Mouse (Mus musculus): ENCODE measurements around the gene Sh3pxd2a.

Sh3pxd2a gene

GRCm38 (mm10) chr19:47372044-47372443 is 92.2 kb downstream of the Sh3pxd2a start:
- no peak for DNase-seq (ENCODE audit: low spot score)

GRCm38 (mm10) chr19:47371521-47371920 is 92.7 kb downstream of the Sh3pxd2a start:
- DNase-seq (ENCODE audit: low spot score): no peak

GRCm38 (mm10) chr19:47369008-47369407 is 95.2 kb downstream of the Sh3pxd2a start:
- DNase-seq (ENCODE audit: low spot score): no peak

DNA sequence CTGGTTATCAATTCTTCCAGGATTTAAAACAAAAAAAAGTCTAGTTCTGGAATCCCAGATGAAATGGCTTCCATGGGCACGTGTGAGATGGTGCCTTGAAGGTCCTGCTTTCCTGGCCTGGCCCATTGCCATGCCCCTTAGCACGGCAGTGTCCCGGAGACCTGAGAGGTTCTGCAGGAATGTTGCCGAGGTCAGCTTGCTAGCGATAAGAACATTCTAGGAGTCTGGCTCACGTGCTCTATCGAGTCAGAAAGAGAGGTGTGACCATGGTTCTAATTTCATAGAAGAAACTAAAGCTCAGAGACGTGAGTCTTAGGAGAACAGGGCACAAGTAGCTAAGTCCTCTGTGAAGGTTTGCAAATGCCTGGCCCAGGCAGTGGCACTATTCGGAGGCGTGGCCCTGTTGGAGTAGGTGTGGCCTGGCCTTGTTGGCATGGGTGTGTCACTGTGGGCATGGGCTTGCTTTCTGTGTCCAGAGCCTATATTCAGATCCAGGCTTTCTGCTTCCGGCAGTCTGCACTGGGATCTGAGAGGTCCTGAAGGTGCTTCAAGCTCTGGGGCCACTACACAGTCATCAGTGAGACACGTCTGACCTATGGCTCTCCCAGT is 96.8 kb downstream of the Sh3pxd2a start:
- DNase-seq (ENCODE audit: low spot score): no peak

GRCm38 (mm10) chr19:47366576-47366975 is 97.6 kb downstream of the Sh3pxd2a start:
- DNase-seq (ENCODE audit: low spot score): no peak

DNA sequence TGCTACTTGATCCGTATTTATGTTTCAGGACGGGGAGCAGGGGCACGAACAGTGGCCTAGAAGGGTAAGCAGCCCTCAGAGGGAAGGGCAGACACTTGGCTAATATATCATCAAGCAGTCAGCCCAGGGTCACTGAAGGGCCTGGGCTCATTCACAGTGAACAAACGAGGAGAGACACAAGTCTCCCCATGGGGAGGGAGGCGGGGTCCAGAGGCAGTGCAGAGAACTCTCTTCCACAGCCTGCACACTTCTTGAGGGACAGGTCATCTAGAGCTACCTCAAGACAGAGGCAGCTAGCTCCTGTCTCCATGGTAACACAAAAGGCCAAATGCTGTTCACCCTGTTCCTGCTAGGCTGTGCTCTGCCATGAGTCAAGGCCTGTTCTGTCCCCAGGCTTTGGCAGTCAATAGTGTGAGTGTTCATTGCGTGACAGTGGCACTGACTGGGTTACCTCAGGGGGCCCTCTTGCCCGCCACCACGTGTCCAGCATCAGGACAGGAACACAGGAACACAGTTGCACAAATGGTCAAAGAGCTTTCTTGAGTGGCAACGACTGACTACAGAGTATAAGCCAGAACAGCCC is 101.0 kb downstream of the Sh3pxd2a start:
- DNase-seq (ENCODE audit: low spot score): peak; percentile 69

- DNase-seq (ENCODE audit: low spot score): no peak
These were observed 103.3 kb downstream of the Sh3pxd2a start for GRCm38 (mm10) chr19:47360921-47361320.

DNA sequence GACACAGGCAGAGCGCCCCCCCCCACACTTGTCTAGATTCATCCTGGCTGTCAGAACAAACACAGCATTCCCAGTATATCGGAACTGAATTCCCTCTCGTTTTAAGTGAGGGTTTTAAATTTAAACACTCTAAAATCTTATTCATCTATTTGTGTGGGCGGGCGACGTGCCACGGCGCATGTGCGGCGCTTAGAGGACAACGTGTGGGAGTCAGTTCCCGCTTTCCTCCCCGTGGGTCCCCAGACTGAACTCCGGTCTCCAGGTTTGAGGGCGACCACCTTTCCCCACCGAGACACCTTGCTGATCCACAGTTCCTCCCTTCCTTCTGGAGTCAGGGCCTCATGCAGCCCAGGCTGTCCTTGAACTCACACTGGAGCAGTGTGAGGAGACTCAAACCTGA is 104.2 kb downstream of the Sh3pxd2a start:
- DNase-seq (ENCODE audit: low spot score): no peak

GRCm38 (mm10) chr19:47359166-47359931 is 104.9 kb downstream of the Sh3pxd2a start:
- peak; percentile 65 for DNase-seq (ENCODE audit: low spot score)

- no peak for DNase-seq (ENCODE audit: low spot score)
These were observed 106.9 kb downstream of the Sh3pxd2a start for GRCm38 (mm10) chr19:47357297-47357696.

DNA sequence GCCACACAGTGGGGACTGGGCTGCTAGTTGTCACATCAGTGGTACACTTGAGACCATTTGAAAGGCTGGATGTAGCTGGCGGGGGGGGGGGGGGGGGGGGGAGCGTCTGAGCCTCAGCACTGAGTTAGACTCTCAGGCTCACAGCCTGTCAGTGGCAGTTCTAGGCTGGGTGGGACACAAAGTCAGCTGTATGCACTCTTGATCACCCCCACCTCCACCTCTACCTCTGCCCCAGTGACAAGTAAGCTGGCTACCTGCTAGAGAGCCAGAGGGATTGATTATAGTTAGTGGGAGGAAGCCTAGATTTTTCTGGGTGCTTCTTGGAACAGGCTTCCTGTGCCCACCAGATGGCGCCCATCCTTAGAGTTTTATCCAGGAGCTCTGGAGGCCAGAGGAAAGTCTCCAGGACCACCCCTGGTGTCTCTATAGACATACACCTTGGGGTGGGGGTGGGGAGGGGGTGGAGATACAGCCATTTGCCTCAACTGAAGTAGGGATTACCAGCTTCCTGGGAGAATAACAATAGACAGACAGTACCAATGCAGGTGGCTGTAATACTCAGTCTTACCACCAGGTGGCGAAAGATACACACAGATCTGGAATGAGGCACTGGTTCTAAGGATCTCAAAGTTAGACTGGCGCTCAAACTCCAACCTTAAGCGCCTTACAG is 107.9 kb downstream of the Sh3pxd2a start:
- DNase-seq (ENCODE audit: low spot score): peak; percentile 90

DNA sequence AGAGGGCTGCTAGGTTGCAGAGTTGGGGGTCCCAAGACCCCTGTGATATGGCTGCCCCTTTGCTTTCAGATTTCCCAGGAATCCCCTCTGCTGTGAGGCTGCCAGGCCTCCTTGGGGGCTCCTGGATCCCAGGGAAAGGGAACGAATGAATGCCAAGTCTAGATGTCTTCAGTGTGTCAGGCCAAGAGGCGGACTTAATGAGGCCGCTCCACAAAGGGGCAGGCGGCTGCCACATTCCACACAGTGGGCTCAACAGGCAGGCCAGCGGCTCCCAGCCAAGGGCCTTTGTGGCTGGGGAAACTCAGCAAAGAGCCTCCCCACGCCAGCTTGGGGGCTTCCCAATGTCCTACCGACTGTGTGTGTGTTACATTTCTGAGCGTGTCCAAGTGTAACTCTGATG is 109.7 kb downstream of the Sh3pxd2a start:
- DNase-seq (ENCODE audit: low spot score): peak; percentile 64

DNA sequence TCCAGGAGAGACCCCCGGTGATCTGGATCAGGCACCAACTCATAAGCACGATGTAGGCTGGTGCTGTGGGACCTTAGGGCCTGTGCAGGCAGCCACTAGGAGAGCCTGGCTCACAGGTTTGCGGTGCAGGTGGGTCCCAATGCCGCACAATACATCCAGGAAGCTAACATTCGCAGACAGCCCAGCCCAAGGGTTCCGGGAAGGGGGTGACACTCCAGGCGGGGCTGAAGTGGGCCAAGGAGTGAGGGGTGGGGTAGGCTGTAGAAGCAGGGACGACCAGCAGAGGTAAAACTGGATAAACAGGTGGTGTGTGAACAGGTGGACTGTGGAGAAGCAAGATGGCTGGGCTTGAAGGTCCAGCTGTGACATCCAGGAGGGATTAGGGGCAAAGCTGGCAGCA is 115.2 kb downstream of the Sh3pxd2a start:
- DNase-seq (ENCODE audit: low spot score): no peak

DNA sequence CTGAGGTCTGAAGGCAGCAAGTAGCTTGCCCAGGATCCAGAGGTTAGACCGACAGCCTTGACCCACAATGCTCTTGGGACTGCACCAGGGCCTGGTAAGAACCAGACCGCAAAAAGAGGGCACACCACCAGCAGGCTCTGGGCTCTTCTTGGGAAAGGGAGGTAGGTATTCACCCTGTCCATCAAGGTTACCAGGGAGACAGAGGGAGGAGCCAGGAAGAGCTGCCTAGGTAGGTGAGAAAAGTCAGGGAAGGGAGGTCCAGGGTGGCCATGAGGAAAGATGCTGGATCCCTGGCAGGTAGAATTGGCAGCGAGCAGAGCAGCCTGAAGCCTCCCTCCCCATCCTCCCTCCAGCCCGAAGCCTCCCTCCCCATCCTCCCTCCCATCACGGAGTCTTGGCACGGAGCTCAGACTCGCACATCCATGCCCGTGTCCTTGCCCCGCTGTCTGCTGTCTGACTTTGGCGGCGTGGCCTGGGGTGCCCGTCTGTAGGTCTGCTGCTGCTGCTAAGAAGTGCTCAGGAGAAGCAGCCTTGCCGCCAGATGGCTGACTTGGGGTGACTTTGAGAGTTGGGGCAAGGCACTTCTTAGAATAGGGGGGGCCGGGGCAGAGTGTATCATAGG is 115.7 kb downstream of the Sh3pxd2a start:
- DNase-seq (ENCODE audit: low spot score): no peak

DNA sequence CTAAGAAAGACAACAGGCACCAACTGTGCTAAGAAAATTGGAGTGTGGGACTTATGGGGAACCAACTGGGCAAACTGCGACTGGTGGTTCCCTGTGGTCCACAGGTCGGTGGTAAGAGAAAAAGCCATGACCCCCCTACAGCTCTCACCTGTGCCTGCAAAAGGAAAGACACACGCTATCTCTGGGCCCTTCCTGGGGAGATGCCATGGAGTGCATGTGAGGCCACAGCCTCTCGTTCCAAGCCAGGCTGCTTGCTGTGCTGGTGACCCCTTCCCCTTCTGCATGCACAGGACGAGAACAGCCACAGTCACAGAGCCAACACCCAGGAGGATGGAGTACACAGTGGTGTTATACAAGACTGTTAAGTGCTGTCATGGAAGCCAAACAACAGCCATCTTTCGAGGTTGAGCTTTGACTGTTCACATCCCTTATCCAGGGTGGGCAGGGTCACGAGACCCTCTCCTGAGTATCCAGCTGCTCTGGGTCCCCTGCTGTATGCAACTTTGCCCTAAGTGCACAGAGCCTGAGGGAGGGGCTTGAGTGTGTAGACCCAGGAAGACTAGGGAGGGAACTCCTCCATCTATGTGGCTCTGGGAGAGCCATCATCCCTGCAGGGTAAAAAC is 117.1 kb downstream of the Sh3pxd2a start:
- no peak for DNase-seq (ENCODE audit: low spot score)

GRCm38 (mm10) chr19:47346606-47347005 is 117.6 kb downstream of the Sh3pxd2a start:
- no peak for DNase-seq (ENCODE audit: low spot score)

GRCm38 (mm10) chr19:47345851-47346568 is 118.2 kb downstream of the Sh3pxd2a start:
- DNase-seq (ENCODE audit: low spot score): no peak

DNA sequence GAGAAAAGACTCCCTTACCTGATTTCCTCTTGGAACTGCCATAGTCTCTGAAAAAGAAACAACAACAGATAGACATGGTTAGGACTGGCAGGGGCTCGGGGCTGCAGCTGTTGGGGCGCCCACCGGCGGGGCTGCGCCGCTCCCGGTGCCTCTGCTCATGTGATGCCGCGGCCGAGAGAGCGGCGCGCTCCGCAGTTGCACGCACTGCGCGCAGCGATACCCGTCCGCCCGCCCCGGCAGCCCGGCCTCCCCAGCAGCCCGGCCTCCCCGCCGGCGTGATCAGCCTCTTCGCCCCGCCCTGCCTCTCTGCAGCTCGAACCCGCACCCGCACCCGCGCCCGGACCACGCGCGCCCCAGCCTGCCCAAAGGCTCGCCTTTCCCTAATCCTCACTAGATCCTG is 120.8 kb downstream of the Sh3pxd2a start:
- DNase-seq (ENCODE audit: low spot score): peak; percentile 51

- DNase-seq (ENCODE audit: low spot score): peak; percentile 84
These were observed 125.0 kb downstream of the Sh3pxd2a start for GRCm38 (mm10) chr19:47339165-47339564.

DNA sequence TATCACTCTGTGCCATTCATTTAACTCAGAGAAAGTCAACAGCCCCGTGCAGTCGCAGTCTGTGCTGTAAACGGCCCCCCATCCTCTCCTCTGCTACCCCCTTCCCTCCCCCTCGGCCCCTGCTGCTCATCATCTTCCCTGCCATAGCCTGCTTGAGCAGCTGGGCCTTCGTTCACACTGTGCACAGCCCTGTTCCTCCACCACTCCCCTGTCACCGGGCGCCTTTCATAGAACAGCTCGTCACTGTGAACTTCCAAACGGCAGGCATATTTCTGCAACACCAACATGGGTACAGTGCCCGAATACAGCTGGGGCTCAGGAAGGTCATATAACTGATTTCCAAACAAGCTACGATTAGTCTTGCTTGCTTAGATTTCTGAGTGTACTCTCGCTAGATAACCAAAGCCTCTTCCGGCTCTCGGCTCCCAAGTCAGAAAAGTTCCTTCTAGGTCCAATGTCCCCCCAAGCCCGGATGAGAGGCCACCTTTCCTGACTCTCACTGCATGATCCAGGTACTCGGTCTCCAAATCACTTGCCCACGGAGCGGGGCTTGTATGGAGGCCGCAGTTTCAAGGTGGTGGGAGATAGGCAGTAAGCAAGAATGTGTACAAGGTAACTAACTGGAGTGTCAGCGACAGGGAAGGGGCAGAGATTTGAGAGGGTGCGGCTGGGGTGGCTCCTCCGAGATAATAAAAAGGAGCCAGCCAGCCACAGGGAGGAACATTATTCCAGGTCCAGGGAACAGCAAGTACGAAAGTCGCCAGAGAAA is 125.6 kb downstream of the Sh3pxd2a start:
- no peak for DNase-seq (ENCODE audit: low spot score)

All from embryo, embryonic 10 days (tissue).